Mouse (Mus musculus) forebrain, postnatal 0 days (tissue): ENCODE results near the gene Nme7. TPM values are rescaled to one million over a fixed set of nuclear protein-coding genes. Genes with fewer than 3 reads are reported as not detected.
A peak's percentile ranks its signal among the peaks of the same experiment; 100 is the strongest.

ENCODE experiments used
- ATAC-seq: fragments of 200-750 bp; cut with Nextera tagmentation; 2 replicates; pipeline ENCODE4 v1.8.0; 2017; ENCODE audit warnings: mild to moderate bottlenecking, moderate library complexity
- DNase-seq: peaks from one replicate; pipeline ENCODE4 v3.0.0-alpha.2; 2015
- H3K27ac ChIP-seq: fragments of 300-500 bp; sonication (generic); 2 replicates; pipeline ENCODE4 v1.5.1; 2014; ENCODE audit warnings: low read depth, mild to moderate bottlenecking, antibody characterized with exemption, low read length, moderate library complexity, mixed read lengths
- H3K27me3 ChIP-seq: fragments of 300-500 bp; sonication (generic); 2 replicates; pipeline ENCODE4 v1.6.1; 2014; ENCODE audit warnings: mild to moderate bottlenecking, low read length, mixed read lengths; ENCODE audit not compliant: insufficient read depth
- H3K36me3 ChIP-seq: fragments of 300-500 bp; sonication (generic); 2 replicates; pipeline ENCODE4 v1.6.1; 2014; ENCODE audit warnings: mild to moderate bottlenecking, moderate library complexity; ENCODE audit not compliant: insufficient read depth
- H3K4me1 ChIP-seq: fragments of 300-500 bp; sonication (generic); 2 replicates; pipeline ENCODE4 v1.6.1; 2014; ENCODE audit warnings: antibody characterized with exemption; ENCODE audit not compliant: insufficient read depth
- H3K4me2 ChIP-seq: fragments of 300-500 bp; sonication (generic); 2 replicates; pipeline ENCODE4 v1.6.1; 2014; ENCODE audit warnings: low read depth, mild to moderate bottlenecking, moderate library complexity
- H3K4me3 ChIP-seq: fragments of 300-500 bp; sonication (generic); 2 replicates; pipeline ENCODE4 v1.5.1; 2014; ENCODE audit warnings: low read depth, low read length, mixed read lengths
- H3K9ac ChIP-seq: fragments of 300-500 bp; sonication (generic); 2 replicates; pipeline ENCODE4 v1.6.1; 2014; ENCODE audit warnings: mild to moderate bottlenecking
- H3K9me3 ChIP-seq: fragments of 300-500 bp; sonication (generic); 2 replicates; pipeline ENCODE4 v1.6.1; 2016; ENCODE audit warnings: low read length
- CTCF ChIP-seq: sonication (generic); IDR thresholded peaks from 2 replicates; pipeline ENCODE4 v1.5.1; 2016; ENCODE audit warnings: antibody characterized with exemption, control low read depth, low read depth
- WGBS: fragments of 180-500 bp; shearing (Covaris S2); extraction: QIAGEN DNeasy Blood & Tissue Kit; methylation state at CpG from one replicate; pipeline ENCODE4 v1.1.7; 2014; 5-methylcytosine and 5-hydroxymethylcytosine counted together
- polyA plus RNA-seq: library from polyadenylated mRNA; unstranded; fragments of >200 nt; fragmentation: Nextera tagmentation; extraction: Ambion mirVana; gene quantifications from 2 replicates; pipeline ENCODE4 v1.2.1, GENCODE M21; 2015
- total RNA-seq: library from RNA; depleted of rRNA; stranded (reverse); fragments of >200 nt; gene quantifications from 2 replicates; pipeline ENCODE4 v1.2.3, GENCODE M21; 2014

The Nme7 gene
- total and polyA plus RNA-seq, 2 experiments from 2014 or later: 32.1 to 37.7 TPM

GRCm38 (mm10) chr1:164318474-164318873 lies 14.6 kb downstream of the Nme7 start:
- ATAC-seq (no peak), DNase-seq (no peak)
- H3K27me3 ChIP-seq: no peaks in the 10 kb centered on the region
- H3K4me1 ChIP-seq: no peaks in the 10 kb centered on the region
- no peak overlapping the region for H3K27ac ChIP-seq
- H3K9ac ChIP-seq: no peak overlapping the region
- no peak for TF ChIP-seq CTCF
- H3K4me3 ChIP-seq: no peak overlapping the region
- H3K36me3 ChIP-seq: 0 out of 2 replicates have a peak, but pooled peaks cover 4% of the 10 kb centered on the region
- H3K4me2 ChIP-seq: no peak overlapping the region
- H3K9me3 ChIP-seq: no peaks in the 10 kb centered on the region
- WGBS: 91% methylated on average over 5 of the region's 5 CpGs

GRCm38 (mm10) chr1:164319542-164320140 lies 15.7 kb downstream of the Nme7 start:
- no peak overlapping the region for H3K9ac ChIP-seq
- H3K9me3 ChIP-seq: no peaks in the 10 kb centered on the region
- DNase-seq (no peak), ATAC-seq (no peak)
- no peaks in the 10 kb centered on the region for H3K27me3 ChIP-seq
- no peak overlapping the region for H3K4me2 ChIP-seq
- no peaks in the 10 kb centered on the region for H3K4me1 ChIP-seq
- TF ChIP-seq CTCF: no peak
- H3K36me3 ChIP-seq: no peaks in the 10 kb centered on the region
- WGBS: 84% methylated on average over 14 of the region's 14 CpGs
- no peak overlapping the region for H3K4me3 ChIP-seq
- H3K27ac ChIP-seq: 0 out of 2 replicates have a peak overlapping the region, but pooled peaks have one; percentile 2

- H3K9me3 ChIP-seq: no peaks in the 10 kb centered on the region
- DNase-seq (peak; percentile 60), ATAC-seq (peak; percentile 77)
- no peak overlapping the region for H3K9ac ChIP-seq
- no peaks in the 10 kb centered on the region for H3K36me3 ChIP-seq
- TF ChIP-seq CTCF: no peak
- no peaks in the 10 kb centered on the region for H3K4me1 ChIP-seq
- H3K4me3 ChIP-seq: no peak overlapping the region
- no peak overlapping the region for H3K4me2 ChIP-seq
- 41% methylated on average over 5 of the region's 5 CpGs for WGBS
- H3K27ac ChIP-seq: peak overlapping the region; percentile 45; the same call in 1 of the 2 replicates
- no peaks in the 10 kb centered on the region for H3K27me3 ChIP-seq
Observed at GRCm38 (mm10) chr1:164320731-164321130, 16.8 kb downstream of the Nme7 start.

- ATAC-seq (no peak), DNase-seq (no peak)
- Histone ChIP-seq H3K4me2 (no peak overlapping the region), H3K9me3 (no peaks in the 10 kb centered on the region), H3K36me3 (no peaks in the 10 kb centered on the region), H3K27me3 (no peaks in the 10 kb centered on the region), H3K27ac (peak overlapping the region; percentile 45; the same call in 1 of the 2 replicates), H3K9ac (no peak overlapping the region), H3K4me1 (no peaks in the 10 kb centered on the region), H3K4me3 (no peak overlapping the region)
- TF ChIP-seq CTCF: no peak
- WGBS: 58% methylated on average over 10 of the region's 10 CpGs
Observed at GRCm38 (mm10) chr1:164321408-164321807, 17.5 kb downstream of the Nme7 start.

GRCm38 (mm10) chr1:164322987-164323650 lies 19.2 kb downstream of the Nme7 start:
- DNase-seq: no peak
- no peak overlapping the region for H3K27ac ChIP-seq
- no peak overlapping the region for H3K4me2 ChIP-seq
- no peak overlapping the region for H3K9ac ChIP-seq
- 87% methylated on average over 8 of the region's 8 CpGs for WGBS
- H3K4me1 ChIP-seq: no peaks in the 10 kb centered on the region
- no peak overlapping the region for H3K4me3 ChIP-seq
- no peaks in the 10 kb centered on the region for H3K9me3 ChIP-seq
- no peak for ATAC-seq
- H3K36me3 ChIP-seq: 0 out of 2 replicates have a peak, but pooled peaks cover under 1% of the 10 kb centered on the region
- TF ChIP-seq CTCF: no peak
- H3K27me3 ChIP-seq: no peaks in the 10 kb centered on the region

- Histone ChIP-seq H3K36me3 (0 out of 2 replicates have a peak, but pooled peaks cover 3% of the 10 kb centered on the region), H3K4me3 (no peak overlapping the region), H3K4me2 (no peak overlapping the region), H3K27ac (no peak overlapping the region), H3K9ac (no peak overlapping the region), H3K27me3 (no peaks in the 10 kb centered on the region), H3K4me1 (no peaks in the 10 kb centered on the region), H3K9me3 (no peaks in the 10 kb centered on the region)
- no peak for DNase-seq
- no peak for TF ChIP-seq CTCF
- 88% methylated on average over 4 of the region's 4 CpGs for WGBS
- ATAC-seq: no peak
Observed at GRCm38 (mm10) chr1:164324221-164324620, 20.3 kb downstream of the Nme7 start.

- no peak overlapping the region for H3K4me2 ChIP-seq
- H3K4me1 ChIP-seq: no peaks in the 10 kb centered on the region
- H3K9me3 ChIP-seq: no peaks in the 10 kb centered on the region
- 0 out of 2 replicates have a peak, but pooled peaks cover 3% of the 10 kb centered on the region for H3K36me3 ChIP-seq
- DNase-seq (no peak), ATAC-seq (no peak)
- no peak overlapping the region for H3K9ac ChIP-seq
- WGBS: 79% methylated on average over 2 of the region's 2 CpGs
- no peak overlapping the region for H3K4me3 ChIP-seq
- no peaks in the 10 kb centered on the region for H3K27me3 ChIP-seq
- no peak overlapping the region for H3K27ac ChIP-seq
- no peak for TF ChIP-seq CTCF
Observed at GRCm38 (mm10) chr1:164324878-164325277, 21.0 kb downstream of the Nme7 start.
